Mouse (Mus musculus): Measurements from ENCODE around the gene Gm3696. TPM values are rescaled to one million over a fixed set of nuclear protein-coding genes. Genes with fewer than 3 reads are reported as not detected.

Gene Gm3696
- polyA plus RNA-seq (2012; rRNA removed), result not detected in 2 replicates

DNA sequence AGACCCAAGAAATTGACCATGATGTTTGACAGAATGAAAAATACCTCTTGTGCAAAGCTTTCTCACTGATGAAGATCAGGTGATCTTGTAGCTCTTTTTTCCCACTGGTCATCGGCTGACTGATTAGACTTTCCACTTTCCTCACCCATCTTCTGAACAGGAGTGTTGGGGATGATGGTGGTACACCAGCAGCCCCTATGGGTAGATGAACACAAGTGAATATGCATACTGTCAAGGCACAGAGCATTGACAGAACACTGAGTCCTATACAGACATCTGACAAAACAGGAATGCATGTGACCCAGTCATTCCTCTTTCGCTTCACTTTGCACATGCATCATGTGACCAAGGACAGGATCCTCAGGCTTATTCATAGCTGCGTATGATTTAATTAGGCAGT is at the start of gene Gm3696:
Gene Gm3696, minus strand, starts transcription at position 101 of the 400 bp plus-strand sequence.

DNA sequence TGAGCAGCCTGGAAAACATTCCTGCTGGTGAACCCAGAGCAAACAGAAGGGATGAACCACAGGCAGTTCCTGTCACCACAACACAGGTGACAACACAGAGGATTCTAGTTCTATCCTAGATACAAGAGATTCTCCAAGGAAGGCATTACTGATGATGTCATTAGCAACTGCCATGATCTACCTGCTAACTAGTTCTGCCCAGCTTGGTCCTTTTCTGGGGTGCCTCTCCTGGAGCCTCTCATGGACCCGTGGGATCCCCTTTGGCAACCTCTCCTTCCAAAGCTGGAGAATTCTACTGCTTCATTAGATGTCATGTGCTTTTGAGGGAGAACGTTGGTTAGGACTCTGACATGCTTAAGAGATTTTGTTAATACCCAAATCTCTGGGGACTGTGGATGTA is 24.9 kb upstream of the Gm3696 start, which contains the start of gene Gm6676:
Gene Gm6676, minus strand, starts transcription at position 101 of the 400 bp plus-strand sequence.

DNA sequence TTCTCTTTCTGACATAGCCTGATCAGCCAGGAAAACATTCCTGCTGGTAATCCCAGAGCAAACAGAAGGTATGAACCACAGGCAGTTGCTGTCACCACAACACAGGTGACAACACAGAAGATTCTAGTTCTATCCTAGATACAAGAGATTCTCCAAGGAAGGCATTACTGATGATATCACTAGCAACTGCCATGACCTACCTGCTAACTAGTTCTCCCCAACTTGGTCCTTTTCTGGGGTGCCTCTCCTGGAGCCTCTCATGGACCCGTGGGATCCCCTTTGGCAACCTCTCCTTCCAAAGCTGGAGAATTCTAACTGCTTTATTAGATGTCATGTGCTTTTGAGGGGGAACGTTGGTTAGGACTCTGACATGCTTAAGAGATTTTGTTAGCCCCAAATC is 55.6 kb downstream of the Gm3696 start, which contains the start of gene Gm3685:
Gene Gm3685, minus strand, starts transcription at position 101 of the 400 bp plus-strand sequence.

Other genes starting within 250 kb of the Gm3696 start
- gene Gm3667, start 210.7 kb downstream of the Gm3696 start, polyA plus RNA-seq (2012; rRNA removed), result not detected in 2 replicates
- gene Gm6356, start 126.8 kb downstream of the Gm3696 start, polyA plus RNA-seq (2012; rRNA removed), result not detected in 2 replicates
- gene Gm10406, start 73.2 kb downstream of the Gm3696 start, polyA plus RNA-seq (2012; rRNA removed), result not detected in 2 replicates
- not detected in 2 replicates for gene Gm3685, start 55.7 kb downstream of the Gm3696 start, polyA plus RNA-seq (2012; rRNA removed)
- gene Gm6676, start 24.8 kb upstream of the Gm3696 start, polyA plus RNA-seq (2012; rRNA removed), result not detected in 2 replicates
- not detected in 2 replicates for gene Gm3512, start 73.9 kb upstream of the Gm3696 start, polyA plus RNA-seq (2012; rRNA removed)
- not detected in 2 replicates for gene Gm16434, start 93.9 kb upstream of the Gm3696 start, polyA plus RNA-seq (2012; rRNA removed)
- gene Gm3727, start 164.1 kb upstream of the Gm3696 start, polyA plus RNA-seq (2012; rRNA removed), result not detected in 2 replicates
- not detected in 2 replicates for gene Gm3739, start 214.4 kb upstream of the Gm3696 start, polyA plus RNA-seq (2012; rRNA removed)
- not detected in 2 replicates for gene Gm5797, start 231.8 kb upstream of the Gm3696 start, polyA plus RNA-seq (2012; rRNA removed)

Measured in stomach, adult 2 months (tissue).